Mouse (Mus musculus): ENCODE data around the gene Cux2.

Cux2 gene

GRCm38 (mm10) chr5:122016744-122017143 is 33.2 kb downstream of the Cux2 start:
- no peak for DNase-seq (ENCODE audit: low spot score)

- DNase-seq (ENCODE audit: low spot score) = no peak
Measured at GRCm38 (mm10) chr5:122015149-122015548, 34.8 kb downstream of the Cux2 start.

DNA sequence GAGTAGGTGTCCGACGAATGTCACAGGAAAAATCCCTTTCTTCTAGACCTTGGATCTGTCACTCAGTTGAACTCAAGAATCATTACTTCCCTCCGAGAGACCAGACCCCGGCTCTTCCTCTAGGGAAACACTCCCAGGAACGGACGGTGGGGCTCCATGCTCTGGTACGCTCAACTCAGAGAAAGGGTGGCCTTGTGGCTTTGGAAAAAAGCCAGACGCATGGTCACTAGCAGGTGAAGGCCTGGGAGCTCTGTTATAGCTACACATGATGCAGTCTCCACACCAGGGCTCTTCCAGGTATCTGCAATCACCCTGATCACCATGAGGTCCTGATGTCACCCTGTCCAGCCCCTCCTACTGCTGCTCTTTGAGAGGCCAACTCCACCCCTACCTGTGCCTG is 35.2 kb downstream of the Cux2 start:
- no peak for DNase-seq (ENCODE audit: low spot score)

- DNase-seq (ENCODE audit: low spot score) = no peak
Measured at GRCm38 (mm10) chr5:122011289-122011688, 38.6 kb downstream of the Cux2 start.

DNA sequence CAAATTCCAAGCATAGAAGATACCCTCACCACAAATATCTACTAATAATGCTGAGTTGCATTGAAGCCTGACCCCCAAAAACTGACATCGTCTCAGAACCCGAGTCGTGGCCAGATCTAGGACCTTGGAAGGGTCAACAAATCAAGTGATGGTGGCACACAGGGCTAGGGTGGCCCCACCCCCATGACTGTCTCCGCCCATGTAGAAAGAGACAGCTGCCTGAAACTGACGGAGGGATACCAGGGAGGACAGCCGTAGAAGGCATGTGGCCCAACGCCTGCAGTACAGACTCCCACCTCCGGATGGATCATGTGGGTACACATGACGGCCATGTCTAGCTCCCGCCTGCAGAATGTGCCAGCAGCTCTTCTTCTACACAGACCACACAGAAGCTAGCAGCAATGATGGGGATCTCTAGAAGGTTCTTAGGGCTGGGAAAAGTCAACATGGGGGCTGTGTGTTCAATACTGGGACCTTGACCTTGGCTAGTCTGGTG is 41.9 kb downstream of the Cux2 start:
- no peak for DNase-seq (ENCODE audit: low spot score)

DNA sequence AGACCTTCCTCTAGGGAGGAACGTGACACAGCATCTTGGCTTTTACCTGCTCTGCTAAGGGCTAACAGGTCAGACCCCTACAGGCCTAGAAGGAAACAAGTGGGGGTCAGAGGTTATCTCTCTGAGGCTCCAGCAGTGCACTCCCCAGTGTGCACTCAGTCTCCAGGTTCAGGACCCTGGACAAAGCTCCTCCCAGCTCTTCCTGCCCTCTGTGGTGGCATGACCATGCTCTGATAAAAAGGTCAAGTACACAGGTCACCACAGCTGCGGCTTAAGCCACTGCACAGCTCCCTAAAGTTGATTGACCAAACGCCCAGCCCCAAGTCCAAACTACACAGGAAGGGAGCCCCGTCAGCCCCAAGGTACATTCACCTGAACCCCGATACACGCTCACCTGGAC is 46.4 kb downstream of the Cux2 start:
- DNase-seq (ENCODE audit: low spot score) = no peak

- no peak for DNase-seq (ENCODE audit: low spot score)
Measured at GRCm38 (mm10) chr5:122002148-122002547, 47.8 kb downstream of the Cux2 start.

- DNase-seq (ENCODE audit: low spot score) = no peak
Measured at GRCm38 (mm10) chr5:122001311-122001710, 48.6 kb downstream of the Cux2 start.

DNA sequence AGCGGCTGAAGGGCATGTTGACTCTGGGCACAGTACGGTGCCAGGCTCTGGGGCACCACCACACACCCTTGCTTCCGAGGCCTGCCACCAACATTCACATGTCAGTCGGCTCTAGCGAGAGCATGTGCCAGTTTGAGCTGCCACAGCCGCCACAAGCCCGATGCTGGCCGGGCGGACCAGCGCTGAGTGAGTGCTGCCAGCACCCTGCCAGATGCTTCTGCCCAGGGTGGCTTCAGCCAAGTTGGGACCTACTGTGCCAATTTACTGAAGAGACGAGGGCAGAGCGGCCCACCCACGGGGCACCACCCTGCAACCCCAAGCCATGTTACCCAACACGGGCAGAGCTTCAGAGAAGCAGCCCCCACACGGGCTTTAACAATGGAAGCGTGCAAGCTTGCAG is 49.5 kb downstream of the Cux2 start:
- no peak for DNase-seq (ENCODE audit: low spot score)

DNA sequence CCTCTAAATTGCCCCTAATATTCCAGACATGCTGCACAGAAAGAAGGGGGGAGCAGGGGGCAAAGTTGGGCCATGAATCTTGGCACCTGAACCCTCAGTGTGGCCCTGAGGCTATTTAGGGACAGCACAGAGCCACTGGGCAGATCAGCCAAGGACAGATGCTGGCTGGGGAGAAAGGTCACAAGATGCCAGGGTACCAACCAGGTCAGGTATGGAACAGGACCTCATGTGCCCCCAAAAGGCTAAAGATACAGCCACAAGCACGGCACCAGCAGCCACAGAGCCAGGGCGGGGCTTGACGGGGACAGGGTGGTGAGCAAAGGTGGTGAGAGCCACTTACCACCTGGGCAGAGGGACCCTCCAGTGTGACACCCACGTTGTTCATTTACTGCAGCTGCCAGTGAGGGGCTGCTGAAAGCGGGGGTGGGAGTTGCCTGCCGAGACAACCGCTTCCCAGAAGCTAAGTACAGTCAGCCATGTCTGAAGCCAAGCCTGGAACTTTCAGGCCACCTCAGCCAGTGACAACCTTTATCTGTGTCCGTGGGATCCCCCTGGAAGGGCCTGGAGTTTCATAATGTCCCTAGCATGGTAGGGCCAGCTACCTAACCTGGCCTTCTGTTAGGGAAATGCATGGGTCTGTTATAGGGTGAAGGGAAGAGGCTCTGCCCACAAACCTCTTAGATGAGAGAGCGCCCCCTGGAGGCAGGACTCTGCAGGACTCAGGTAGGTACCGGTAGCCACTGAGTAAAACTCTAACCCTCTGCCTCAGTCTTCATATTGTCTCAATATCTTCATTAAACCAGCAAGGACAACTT is 50.7 kb downstream of the Cux2 start:
- DNase-seq (ENCODE audit: low spot score) = peak; percentile 31

DNA sequence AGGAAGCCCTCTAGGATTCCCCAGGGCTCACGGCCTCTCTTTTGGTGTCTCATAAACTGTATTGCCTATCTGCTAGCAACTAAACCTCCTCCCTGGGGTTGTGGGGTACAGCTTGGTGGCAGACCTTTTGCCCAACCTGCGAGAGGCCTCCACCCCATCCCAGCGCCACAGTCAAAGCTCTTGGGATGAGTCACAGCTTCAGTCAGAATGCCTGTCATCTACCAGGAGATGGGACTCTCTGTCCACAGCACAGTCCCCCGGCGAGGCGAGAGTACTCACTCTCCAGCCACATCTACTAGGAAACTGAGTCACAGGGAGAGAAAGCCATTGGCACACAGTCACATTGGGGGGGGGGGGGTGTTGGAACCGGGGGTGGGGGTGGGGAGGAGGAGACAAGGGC is 51.6 kb downstream of the Cux2 start:
- no peak for DNase-seq (ENCODE audit: low spot score)

GRCm38 (mm10) chr5:121996701-121997100 is 53.2 kb downstream of the Cux2 start:
- no peak for DNase-seq (ENCODE audit: low spot score)

DNA sequence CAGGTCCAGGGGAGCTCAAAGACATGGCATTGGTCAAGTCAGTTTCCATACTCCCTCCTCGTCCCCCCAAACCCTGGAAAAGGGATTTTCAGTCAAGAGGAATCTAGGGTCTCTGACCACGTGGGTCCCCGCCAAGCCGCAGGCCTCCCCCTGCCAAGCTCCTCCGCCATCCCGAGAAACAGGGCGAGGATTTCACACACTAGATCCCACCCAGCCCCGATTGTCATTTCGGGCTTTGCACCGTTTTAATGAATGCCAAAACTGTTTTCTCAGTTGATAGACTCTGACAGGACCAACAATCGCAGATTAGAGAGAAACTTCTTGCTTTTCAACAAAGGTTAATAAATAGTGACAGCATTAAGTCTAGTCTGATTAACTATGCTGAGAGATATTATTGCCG is 55.1 kb downstream of the Cux2 start:
- no peak for DNase-seq (ENCODE audit: low spot score)

DNA sequence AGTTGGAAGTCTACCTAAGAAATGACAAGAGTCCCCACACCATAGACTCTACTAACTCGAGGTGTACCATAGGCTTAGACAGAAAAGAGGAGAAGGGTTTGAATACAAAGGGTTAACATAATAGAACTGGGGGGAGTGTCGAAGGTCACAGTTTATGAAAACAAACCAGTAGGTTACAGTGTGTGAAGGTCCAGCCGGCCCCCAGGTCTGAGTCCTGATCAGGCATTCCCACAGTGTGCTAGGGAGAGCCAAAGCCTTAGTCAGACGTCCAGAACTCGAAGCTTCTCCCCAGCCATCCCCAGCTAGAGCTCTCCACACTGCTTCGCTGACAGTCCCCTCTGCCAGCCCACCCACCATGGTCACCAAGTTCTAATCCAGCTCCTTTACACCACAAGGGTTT is 58.0 kb downstream of the Cux2 start:
- DNase-seq (ENCODE audit: low spot score) = no peak

DNA sequence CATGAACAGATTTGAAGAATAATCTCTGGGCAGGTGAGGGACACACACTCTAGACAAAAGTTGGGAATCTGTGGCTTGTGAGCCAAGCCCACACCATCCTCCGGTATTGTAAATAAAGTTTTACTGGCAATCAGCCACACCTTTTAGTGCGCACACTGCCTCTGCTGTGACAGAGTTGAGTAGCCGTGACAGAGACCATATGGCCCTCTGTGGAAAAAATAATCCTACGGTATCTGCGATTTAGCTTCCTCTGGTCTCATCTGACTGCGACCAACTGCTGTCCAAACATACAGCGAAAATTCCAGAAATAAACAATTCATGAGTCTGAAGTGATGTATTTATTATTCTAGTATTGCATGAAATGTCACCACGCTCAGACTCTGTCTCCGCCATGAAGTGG is 64.0 kb downstream of the Cux2 start:
- DNase-seq (ENCODE audit: low spot score) = no peak

GRCm38 (mm10) chr5:121981650-121982131 is 68.2 kb downstream of the Cux2 start:
- DNase-seq (ENCODE audit: low spot score) = no peak

DNA sequence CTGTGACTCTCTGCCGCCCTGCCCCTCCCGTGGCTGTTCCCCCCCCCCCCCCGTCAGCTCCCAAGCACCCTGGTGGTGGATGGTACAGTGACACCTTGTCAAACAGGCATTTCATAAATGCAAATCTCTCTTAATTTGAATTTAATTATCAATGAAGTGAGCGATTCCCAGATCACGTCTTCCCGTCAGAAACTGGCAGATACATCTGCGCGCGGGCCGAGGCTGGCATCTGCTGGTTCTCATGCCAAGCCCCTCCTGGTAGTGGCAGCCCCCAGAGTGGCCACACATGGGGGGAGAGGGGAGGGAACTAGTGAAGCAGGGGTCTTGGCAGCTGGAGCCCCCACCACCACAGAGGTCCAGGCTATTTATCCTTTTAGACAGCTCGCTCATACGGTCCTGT is 73.6 kb downstream of the Cux2 start:
- no peak for DNase-seq (ENCODE audit: low spot score)

- DNase-seq (ENCODE audit: low spot score) = no peak
Measured at GRCm38 (mm10) chr5:121973541-121973940, 76.4 kb downstream of the Cux2 start.

DNA sequence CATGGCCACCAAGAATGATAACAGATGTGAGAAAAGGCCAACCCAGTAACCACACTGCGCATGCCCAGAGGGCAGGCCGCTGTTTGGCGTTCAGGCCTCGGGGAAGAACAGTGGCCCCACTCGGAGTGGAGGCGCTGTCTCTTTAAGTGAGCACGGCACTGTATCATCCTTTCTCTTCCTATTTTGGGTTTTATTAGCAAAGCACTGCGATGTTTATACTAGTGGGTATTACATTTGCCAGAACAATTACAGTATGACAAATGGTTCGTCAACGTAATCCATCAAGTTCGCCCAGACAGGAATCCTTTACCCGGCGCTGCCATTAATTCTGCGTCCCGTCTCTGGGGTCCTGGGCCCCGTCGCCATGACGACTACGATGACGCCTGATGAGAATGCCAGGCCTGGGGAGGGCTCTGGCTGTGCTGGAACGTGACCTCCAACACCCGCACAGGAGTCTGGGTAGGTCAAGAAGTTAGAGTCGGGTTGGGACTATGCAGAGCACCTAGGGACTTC is 77.2 kb downstream of the Cux2 start:
- no peak for DNase-seq (ENCODE audit: low spot score)

DNA sequence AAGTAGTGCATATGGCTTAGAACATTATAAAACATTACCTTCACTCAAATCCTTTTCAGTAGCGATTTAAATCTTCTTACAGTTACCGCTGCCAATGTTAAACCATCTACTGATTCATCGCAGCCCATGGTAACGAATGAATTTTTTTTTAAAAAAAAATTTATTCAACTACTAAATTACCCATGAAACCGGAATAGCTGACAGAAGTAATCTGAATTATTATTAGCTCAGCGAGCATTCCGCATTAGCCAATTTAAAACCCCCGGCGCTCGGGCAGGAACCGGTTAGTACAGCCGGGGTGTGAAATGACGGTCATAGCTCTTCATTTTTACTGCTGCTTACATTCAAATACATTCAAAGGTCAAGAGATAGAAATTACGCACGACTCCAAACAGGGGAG is 80.9 kb downstream of the Cux2 start:
- no peak for DNase-seq (ENCODE audit: low spot score)

- DNase-seq (ENCODE audit: low spot score) = no peak
Measured at GRCm38 (mm10) chr5:121968416-121968815, 81.5 kb downstream of the Cux2 start.

GRCm38 (mm10) chr5:121967520-121967919 is 82.4 kb downstream of the Cux2 start:
- no peak for DNase-seq (ENCODE audit: low spot score)

DNA sequence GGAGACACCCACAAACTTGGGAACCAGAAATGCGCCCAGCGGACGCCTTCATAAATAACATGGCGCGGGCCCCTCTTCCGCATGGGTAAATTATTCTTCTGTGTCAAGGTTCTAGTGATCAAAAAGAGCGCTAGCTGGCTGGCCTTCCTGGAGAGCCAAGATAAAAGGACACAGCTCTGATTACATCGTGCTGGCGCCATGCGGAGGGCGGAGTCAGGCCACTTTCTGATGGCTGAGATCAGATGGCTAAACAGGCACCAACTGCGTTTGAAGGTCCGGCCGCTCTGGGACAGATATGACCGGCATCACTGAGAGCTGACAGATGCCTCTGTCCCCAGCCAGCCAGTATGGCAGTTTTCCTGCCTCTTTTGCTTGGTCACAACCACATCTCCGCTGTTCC is 83.0 kb downstream of the Cux2 start:
- no peak for DNase-seq (ENCODE audit: low spot score)

GRCm38 (mm10) chr5:121962974-121963373 is 86.9 kb downstream of the Cux2 start:
- no peak for DNase-seq (ENCODE audit: low spot score)
